In genomic region chr19:57361939-57362307, GRCm38 (mm10) we compare ENCODE assay signal across 8 mouse cellular contexts. TPM values are rescaled to one million over a fixed set of nuclear protein-coding genes. Genes with fewer than 3 reads are reported as not detected.
DNase-seq lines count a peak whose midpoint lies in the region; ATAC-seq and TF ChIP-seq lines count a peak whose summit lies in the region.

No protein-coding gene starts in this region.

- peak overlapping the region; percentile 84 for H3K4me3 ChIP-seq in heart, postnatal 0 days (ENCODE audit: low read depth, low read length)
- H3K4me3 ChIP-seq in hindbrain, embryonic 13.5 days = peak overlapping the region; percentile 95
- H3K4me3 ChIP-seq in midbrain, embryonic 14.5 days (replicated peaks; ENCODE audit: low read depth, low read length) = peak overlapping the region; percentile 98

- intact Hi-C loops in heart, postnatal 36 days (cut with DNase I) = loop anchor here (5.0 kb wide), 1 partner anchor 250 kb away; the partner anchor contains the start of gene Atrnl1

- H3K27me3 ChIP-seq in heart, postnatal 0 days (ENCODE audit: control insufficient read depth, insufficient read depth, low read length) = no peaks in the 10 kb centered on the region
- H3K27me3 ChIP-seq in hindbrain, embryonic 13.5 days = no peaks in the 10 kb centered on the region
- H3K27me3 ChIP-seq in midbrain, embryonic 14.5 days (ENCODE audit: control insufficient read depth, insufficient read depth, low read length) = no peaks in the 10 kb centered on the region

- no peak for DNase-seq in heart, postnatal 0 days (ENCODE audit: low spot score)
- no peak for DNase-seq in heart, postnatal 36 days
- peak; percentile 30 for DNase-seq in NIH3T3 (ENCODE audit: low read depth)
- no peak for DNase-seq in midbrain, embryonic 14.5 days
- DNase-seq in layer of hippocampus, adult 9-11 months = no peak
- DNase-seq in kidney, adult 9 months = no peak
- no peak for DNase-seq in left cerebral cortex, adult 18-20 months (ENCODE audit: low spot score in 2 of 2)

- peak overlapping the region; percentile 61 for H3K4me2 ChIP-seq in heart, postnatal 0 days (ENCODE audit: low read depth, low read length)
- peak overlapping the region; percentile 71 for H3K4me2 ChIP-seq in hindbrain, embryonic 13.5 days
- H3K4me2 ChIP-seq in midbrain, embryonic 14.5 days (ENCODE audit: low read length) = peak overlapping the region; percentile 70

- peak overlapping the region; percentile 96 for H3K9ac ChIP-seq in heart, postnatal 0 days (replicated peaks; ENCODE audit: low read depth, low read length)
- H3K9ac ChIP-seq in hindbrain, embryonic 13.5 days = peak overlapping the region; percentile 100
- H3K9ac ChIP-seq in midbrain, embryonic 14.5 days (replicated peaks; ENCODE audit: low read length) = peak overlapping the region; percentile 99

- no peak for TF ChIP-seq CTCF in heart, postnatal 0 days (IDR thresholded peaks at IDR 0.05; ENCODE audit: low read depth)

- no peak for ATAC-seq in heart, postnatal 0 days (ENCODE audit: insufficient read depth, low read depth)
- ATAC-seq in hindbrain, embryonic 13.5 days (ENCODE audit: low FRiP score) = no peak
- no peak for ATAC-seq in midbrain, embryonic 14.5 days (ENCODE audit: low FRiP score, low TSS enrichment)

- H3K4me1 ChIP-seq in heart, postnatal 0 days (ENCODE audit: control insufficient read depth, insufficient read depth) = peaks cover 58% of the 10 kb centered on the region
- peaks cover 64% of the 10 kb centered on the region for H3K4me1 ChIP-seq in hindbrain, embryonic 13.5 days (replicated peaks)
- peaks cover 39% of the 10 kb centered on the region for H3K4me1 ChIP-seq in midbrain, embryonic 14.5 days (ENCODE audit: control insufficient read depth, insufficient read depth, low read length)

- peak overlapping the region; percentile 96 for H3K27ac ChIP-seq in heart, postnatal 0 days (ENCODE audit: low read depth)
- H3K27ac ChIP-seq in hindbrain, embryonic 13.5 days = peak overlapping the region; percentile 98
- peak overlapping the region; percentile 97; the same call in 1 of the 2 replicates for H3K27ac ChIP-seq in midbrain, embryonic 14.5 days (replicated peaks; ENCODE audit: low read depth, low read length)

- WGBS in heart, postnatal 0 days = 21% methylated on average over 3 of the region's 3 CpGs
- 15% methylated on average over 3 of the region's 3 CpGs for WGBS in hindbrain, embryonic 13.5 days
- WGBS in midbrain, embryonic 14.5 days = 8% methylated on average over 3 of the region's 3 CpGs

- no peaks in the 10 kb centered on the region for H3K9me3 ChIP-seq in heart, postnatal 0 days (replicated peaks; ENCODE audit: control insufficient read depth, low read length)
- no peaks in the 10 kb centered on the region for H3K9me3 ChIP-seq in hindbrain, embryonic 13.5 days
- H3K9me3 ChIP-seq in midbrain, embryonic 14.5 days (ENCODE audit: control insufficient read depth, low read length) = no peaks in the 10 kb centered on the region

- no peak for TF ChIP-seq EP300 in heart, postnatal 0 days (IDR thresholded peaks at IDR 0.05; ENCODE audit: low read depth)

- H3K36me3 ChIP-seq in heart, postnatal 0 days (replicated peaks; ENCODE audit: control insufficient read depth, insufficient read depth, low read length) = no peaks in the 10 kb centered on the region; the same call in 1 of the 2 replicates
- no peaks in the 10 kb centered on the region for H3K36me3 ChIP-seq in hindbrain, embryonic 13.5 days
- no peaks in the 10 kb centered on the region for H3K36me3 ChIP-seq in midbrain, embryonic 14.5 days (ENCODE audit: control insufficient read depth, insufficient read depth, low read length)

RNA-seq across cellular contexts. Expression of gene Fam160b1, which starts 1.4 kb away (rescaled TPM):
- total RNA-seq in heart, postnatal 0 days (2014; rRNA removed; ENCODE audit: low replicate concordance) = 12.6 and 16.3 TPM in 2 replicates
- polyA plus RNA-seq in heart, postnatal 0 days (2015; fragmentation: Nextera tagmentation; extraction: Ambion mirVana) = 7.0 and 7.8 TPM in 2 replicates
- 10 to 100 TPM; 11.5 to 11.6 TPM for total RNA-seq in heart, postnatal 36 days (2021)
- polyA plus RNA-seq in hindbrain, embryonic 13.5 days (2015; fragmentation: Nextera tagmentation; extraction: Ambion mirVana) = 13.5 and 13.7 TPM in 2 replicates
- polyA plus RNA-seq in midbrain, embryonic 14.5 days (2014; fragmentation: Nextera tagmentation; extraction: Ambion mirVana) = 16.2 and 18.6 TPM in 2 replicates
- 10 to 100 TPM; 25.3 to 26.3 TPM for total RNA-seq in left cerebral cortex, adult 18-20 months (2021)

RNA-seq across cellular contexts. Expression of gene Ablim1, which starts 47.2 kb away (rescaled TPM):
- total RNA-seq in heart, postnatal 0 days (2014; rRNA removed; ENCODE audit: low replicate concordance) = 169 and 235 TPM in 2 replicates
- polyA plus RNA-seq in heart, postnatal 0 days (2015; fragmentation: Nextera tagmentation; extraction: Ambion mirVana) = 82.6 and 106 TPM in 2 replicates
- total RNA-seq in heart, postnatal 36 days (2021) = 100 to 1,000 TPM; 423 to 468 TPM
- 37.9 and 40.2 TPM in 2 replicates for polyA plus RNA-seq in hindbrain, embryonic 13.5 days (2015; fragmentation: Nextera tagmentation; extraction: Ambion mirVana)
- polyA plus RNA-seq in midbrain, embryonic 14.5 days (2014; fragmentation: Nextera tagmentation; extraction: Ambion mirVana) = 44.4 and 52.8 TPM in 2 replicates
- total RNA-seq in left cerebral cortex, adult 18-20 months (2021) = 100 to 1,000 TPM; 115 to 119 TPM
